ENCODE assay signal across 8 mouse cellular contexts in the genomic region with DNA sequence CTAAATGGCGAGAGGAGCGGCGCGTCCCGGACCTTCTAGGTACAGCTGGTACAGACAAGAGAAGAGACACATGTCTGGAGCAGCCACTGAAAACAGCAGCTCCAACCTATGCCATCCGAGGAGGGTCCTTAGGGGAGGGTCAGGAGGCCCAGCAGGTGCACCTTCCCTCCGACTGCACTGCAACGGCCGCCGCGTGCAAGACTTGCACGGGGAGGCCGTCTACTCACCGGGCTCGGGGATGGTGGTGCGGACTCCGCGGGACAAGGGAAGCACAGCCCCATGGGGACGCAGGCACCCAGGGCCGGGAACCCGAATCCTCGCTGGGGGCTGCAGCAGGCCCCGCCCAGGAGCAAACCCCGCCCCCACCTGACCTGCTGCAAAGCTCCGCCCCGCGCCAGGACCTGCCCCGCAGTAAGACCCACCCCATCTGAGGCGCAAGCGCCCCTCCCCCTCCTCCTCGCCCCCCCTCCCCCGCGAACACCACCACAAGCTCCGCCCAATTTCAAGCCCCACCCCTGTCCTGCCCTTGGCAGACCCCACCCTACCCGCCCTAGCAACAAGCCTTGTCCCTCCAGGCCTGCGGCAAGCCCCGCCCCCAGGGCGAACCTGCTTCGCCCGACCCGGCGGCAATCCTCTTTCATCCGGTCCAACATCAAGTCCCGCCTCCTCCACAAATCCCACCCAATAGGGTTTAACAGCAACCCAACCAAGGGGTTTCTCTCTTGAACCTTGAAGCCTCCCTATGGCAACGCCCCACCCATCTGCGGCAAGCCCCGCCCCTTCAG. TPM values are rescaled to one million over a fixed set of nuclear protein-coding genes. Genes with fewer than 3 reads are reported as not detected.
DNase-seq lines count a peak whose midpoint lies in the region; ATAC-seq and TF ChIP-seq lines count a peak whose summit lies in the region.

A gene (minus strand): TSS at position 508 of the 785 bp plus-strand sequence.

- no peaks in the 10 kb centered on the region for H3K36me3 ChIP-seq in embryonic facial prominence, embryonic 14.5 days (ENCODE audit: control insufficient read depth, insufficient read depth, low read length)
- H3K36me3 ChIP-seq in limb, embryonic 10.5 days: no peaks in the 10 kb centered on the region
- H3K36me3 ChIP-seq in midbrain, embryonic 12.5 days: 0 out of 2 replicates have a peak, but pooled peaks cover 3% of the 10 kb centered on the region

- TF ChIP-seq POLR2A in bone marrow, adult 2 months (IDR thresholded peaks at IDR 0.05; ENCODE audit: borderline replicate concordance, control insufficient read depth, low read depth, low read length): no peak; the same call in 1 of the 2 replicates

- no peaks in the 10 kb centered on the region for H3K9me3 ChIP-seq in embryonic facial prominence, embryonic 14.5 days (ENCODE audit: control insufficient read depth, low read length)
- no peaks in the 10 kb centered on the region for H3K9me3 ChIP-seq in limb, embryonic 10.5 days (replicated peaks)
- no peaks in the 10 kb centered on the region for H3K9me3 ChIP-seq in midbrain, embryonic 12.5 days

- peak within 1 kb of the TSS; percentile 75 for H3K4me2 ChIP-seq in embryonic facial prominence, embryonic 14.5 days (ENCODE audit: low read depth, low read length)
- peak within 1 kb of the TSS; percentile 66 for H3K4me2 ChIP-seq in midbrain, embryonic 12.5 days (replicated peaks)

- under 1% methylated on average over 45 of the region's 47 CpGs for WGBS in bone marrow, adult 2 months
- under 1% methylated on average over 21 of the region's 47 CpGs for WGBS in embryonic facial prominence, embryonic 14.5 days
- WGBS in limb, embryonic 10.5 days: 1% methylated on average over 43 of the region's 47 CpGs
- under 1% methylated on average over 37 of the region's 47 CpGs for WGBS in midbrain, embryonic 12.5 days

- no peaks in the 10 kb centered on the region; the same call in 1 of the 2 replicates for H3K4me1 ChIP-seq in bone marrow, adult 2 months (ENCODE audit: control insufficient read depth, insufficient read depth, low read length)
- peaks cover 4% of the 10 kb centered on the region; the same call in 1 of the 2 replicates for H3K4me1 ChIP-seq in embryonic facial prominence, embryonic 14.5 days (ENCODE audit: control insufficient read depth, insufficient read depth, low read length)
- peaks cover 9% of the 10 kb centered on the region; the same call in 1 of the 2 replicates for H3K4me1 ChIP-seq in limb, embryonic 10.5 days
- H3K4me1 ChIP-seq in midbrain, embryonic 12.5 days: no peaks in the 10 kb centered on the region

- H3K27me3 ChIP-seq in embryonic facial prominence, embryonic 14.5 days (replicated peaks; ENCODE audit: control insufficient read depth, insufficient read depth, low read length): peaks cover 12% of the 10 kb centered on the region; the same call in 1 of the 2 replicates
- peaks cover 40% of the 10 kb centered on the region for H3K27me3 ChIP-seq in limb, embryonic 10.5 days (ENCODE audit: low read depth, poor library complexity, severe bottlenecking)
- no peaks in the 10 kb centered on the region; the same call in 1 of the 2 replicates for H3K27me3 ChIP-seq in midbrain, embryonic 12.5 days

- H3K9ac ChIP-seq in embryonic facial prominence, embryonic 14.5 days (ENCODE audit: low read depth, low read length): peak within 1 kb of the TSS; percentile 57
- H3K9ac ChIP-seq in midbrain, embryonic 12.5 days (replicated peaks): peak within 1 kb of the TSS; percentile 68

- peak within 1 kb of the TSS; percentile 70 for H3K27ac ChIP-seq in bone marrow, adult 2 months (ENCODE audit: control insufficient read depth, insufficient read depth, low read depth, low read length, poor library complexity)
- H3K27ac ChIP-seq in embryonic facial prominence, embryonic 14.5 days (replicated peaks; ENCODE audit: low read depth, low read length): no peak within 1 kb of the TSS
- no peak within 1 kb of the TSS; the same call in 1 of the 2 replicates for H3K27ac ChIP-seq in limb, embryonic 10.5 days
- H3K27ac ChIP-seq in midbrain, embryonic 12.5 days (replicated peaks): peak within 1 kb of the TSS; percentile 70

- peak; percentile 96 for DNase-seq in embryonic facial prominence, embryonic 14.5 days (ENCODE audit: low spot score)
- DNase-seq in heart, adult 18-20 months: peak; percentile 92 to 96
- DNase-seq in kidney, adult 18-20 months: peak; percentile 95
- DNase-seq in limb, embryonic 10.5 days (ENCODE audit: low spot score): peak; percentile 82
- DNase-seq in skeletal muscle tissue, adult 2 months (ENCODE audit: low read depth, low spot score): peak; percentile 96
- DNase-seq in MN1 (ENCODE audit: low spot score): no peak

- peak within 1 kb of the TSS; percentile 80 for H3K4me3 ChIP-seq in bone marrow, adult 2 months (replicated peaks; ENCODE audit: control insufficient read depth, low read depth, low read length)
- peak within 1 kb of the TSS; percentile 58 for H3K4me3 ChIP-seq in embryonic facial prominence, embryonic 14.5 days (ENCODE audit: low read depth, low read length)
- H3K4me3 ChIP-seq in limb, embryonic 10.5 days: peak within 1 kb of the TSS; percentile 64
- H3K4me3 ChIP-seq in midbrain, embryonic 12.5 days: peak within 1 kb of the TSS; percentile 71

- ATAC-seq in embryonic facial prominence, embryonic 14.5 days (ENCODE audit: low read depth): peak; percentile 94
- ATAC-seq in midbrain, embryonic 12.5 days (ENCODE audit: low FRiP score, low read depth): peak; percentile 95

- TF ChIP-seq CTCF in bone marrow, adult 2 months (IDR thresholded peaks at IDR 0.05; ENCODE audit: control insufficient read depth, insufficient read depth, low read length): no peak

RNA-seq across cellular contexts. Expression of the gene that starts here (rescaled TPM):
- polyA plus RNA-seq in bone marrow, adult 2 months (2011; ENCODE audit: insufficient read depth, insufficient read length, low replicate concordance, missing spikeins): 35.4 and 43.9 TPM in 2 replicates
- 6.1 and 6.7 TPM in 2 replicates for polyA plus RNA-seq in embryonic facial prominence, embryonic 14.5 days (2014; fragmentation: Nextera tagmentation; extraction: Ambion mirVana)
- total RNA-seq in heart, adult 18-20 months (2021): 10 to 100 TPM; 26.4 to 28.3 TPM
- polyA plus RNA-seq in limb, embryonic 10.5 days (2016; fragmentation: Nextera tagmentation; extraction: Ambion mirVana): 1.8 and 2.0 TPM in 2 replicates
- 15.8 and 16.5 TPM in 2 replicates for polyA plus RNA-seq in midbrain, embryonic 12.5 days (2016; fragmentation: Nextera tagmentation; extraction: Ambion mirVana)

Comparison
In these comparisons a context has a peak if more than half of its experiments do, and no peak if none do; other contexts are left out.
1. H3K27ac ChIP-seq: peak in bone marrow, adult 2 months (single experiment) and midbrain, embryonic 12.5 days (single experiment); none in embryonic facial prominence, embryonic 14.5 days (single experiment) and limb, embryonic 10.5 days (single experiment).
2. Peak in every context shown above with its lines, with median percentiles within 50 percentile points of each other: H3K4me3 ChIP-seq.